Mouse (Mus musculus) spleen, adult 2 months (tissue): ENCODE measurements around the gene Kdm5b. TPM values are rescaled to one million over a fixed set of nuclear protein-coding genes. Genes with fewer than 3 reads are reported as not detected.

Experiments
- DNase-seq, 2 experiments: peaks; one replicate each; pipeline versions ENCODE4 v3.0.0 to v3.0.0-alpha.2; 2012 to 2021; ENCODE audit warnings: low spot score in 2 of 2, low read depth in 1 of 2
- H3K27ac ChIP-seq: fragments of 200-500 bp; 2 replicates; pipeline ENCODE4 v1.5.1; 2012; ENCODE audit warnings: low read length, inconsistent platforms; ENCODE audit not compliant: insufficient read depth
- H3K27me3 ChIP-seq: fragments of 200-500 bp; 2 replicates; pipeline ENCODE4 v1.6.1; 2012; ENCODE audit warnings: mild to moderate bottlenecking, moderate library complexity, low read length, inconsistent platforms; ENCODE audit not compliant: control insufficient read depth, insufficient read depth
- H3K36me3 ChIP-seq: fragments of 200-500 bp; 2 replicates; pipeline ENCODE4 v1.6.1; 2012; ENCODE audit warnings: mild to moderate bottlenecking, low read length, inconsistent platforms; ENCODE audit not compliant: control insufficient read depth, insufficient read depth
- H3K4me1 ChIP-seq: fragments of 200-500 bp; 2 replicates; pipeline ENCODE4 v1.6.1; 2011; ENCODE audit warnings: inconsistent platforms; ENCODE audit not compliant: control insufficient read depth, insufficient read depth, insufficient read length
- H3K4me3 ChIP-seq: fragments of 200-500 bp; 2 replicates; pipeline ENCODE4 v1.5.1; 2011; ENCODE audit warnings: mild to moderate bottlenecking, inconsistent platforms; ENCODE audit not compliant: insufficient read depth, insufficient read length; ENCODE audit errors: extremely low read depth
- CTCF ChIP-seq: fragments of 200-500 bp; IDR thresholded peaks from 2 replicates; pipeline ENCODE4 v1.5.1; 2011; ENCODE audit warnings: mild to moderate bottlenecking, inconsistent platforms; ENCODE audit not compliant: insufficient read depth, insufficient read length, insufficient replicate concordance; ENCODE audit errors: extremely low read depth
- POLR2A ChIP-seq: fragments of 200-500 bp; IDR thresholded peaks from 2 replicates; pipeline ENCODE4 v1.6.1; 2011; ENCODE audit warnings: low read depth, low read length, inconsistent platforms
- WGBS: fragments of 180-500 bp; shearing (Covaris S2); methylation state at CpG from one replicate; pipeline ENCODE4 v1.1.7; 2018; 5-methylcytosine and 5-hydroxymethylcytosine counted together
- polyA plus RNA-seq: library from polyadenylated mRNA; depleted of rRNA; stranded (reverse); fragments of >200 nt; gene quantifications from 2 replicates; pipeline ENCODE4 v1.2.3, GENCODE M21; 2012

Gene Kdm5b
- polyA plus RNA-seq, 1 experiment, result 4.8 TPM

DNA sequence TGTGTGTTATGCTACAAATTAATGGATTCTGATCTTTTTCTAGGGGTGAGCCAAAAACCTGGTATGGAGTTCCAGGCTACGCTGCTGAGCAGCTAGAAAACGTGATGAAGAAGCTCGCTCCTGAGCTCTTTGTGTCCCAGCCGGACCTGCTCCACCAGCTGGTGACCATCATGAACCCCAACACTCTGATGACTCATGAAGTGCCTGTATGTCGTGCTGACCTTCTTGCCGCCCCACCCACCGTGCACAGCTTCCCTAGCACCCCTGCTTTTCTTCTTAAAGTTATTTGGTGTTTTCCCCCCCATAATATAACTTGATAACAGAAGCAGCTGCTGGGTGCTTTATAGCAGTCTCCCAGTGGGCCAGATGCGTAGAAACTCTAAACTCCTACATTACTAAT lies 45.7 kb downstream of the Kdm5b start:
- Histone ChIP-seq H3K4me3 (no peak overlapping the region), H3K36me3 (peaks cover 27% of the 10 kb centered on the region), H3K27ac (no peak overlapping the region), H3K27me3 (no peaks in the 10 kb centered on the region), H3K4me1 (no peaks in the 10 kb centered on the region)
- no peak for DNase-seq
- WGBS, result 93% methylated on average over 8 of the region's 8 CpGs
- no peak for TF ChIP-seq CTCF
- TF ChIP-seq POLR2A, result no peak

DNA sequence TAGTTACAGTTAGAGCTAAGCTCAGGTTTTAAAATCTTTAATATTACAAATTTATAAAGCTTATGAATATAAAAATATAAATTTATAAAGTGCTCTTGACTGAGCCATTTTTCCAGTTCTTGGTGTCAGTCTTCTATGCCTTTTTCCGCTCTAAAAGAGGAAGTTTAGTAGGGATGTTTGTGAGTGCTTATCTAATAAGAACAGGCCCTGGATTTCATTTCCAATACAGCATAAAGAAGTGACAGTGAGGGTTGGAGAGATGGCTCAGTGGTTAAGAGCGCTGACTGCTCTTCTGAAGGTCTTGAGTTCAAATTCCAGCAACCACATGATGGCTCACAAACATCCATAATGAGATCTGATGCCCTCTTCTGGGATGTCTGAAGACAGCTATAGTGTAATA lies 46.4 kb downstream of the Kdm5b start:
- no peaks in the 10 kb centered on the region for H3K4me1 ChIP-seq
- H3K27me3 ChIP-seq, result no peaks in the 10 kb centered on the region
- H3K4me3 ChIP-seq, result no peak overlapping the region
- peaks cover 24% of the 10 kb centered on the region for H3K36me3 ChIP-seq
- DNase-seq, result no peak
- 80% methylated on average over 2 of the region's 2 CpGs for WGBS
- H3K27ac ChIP-seq, result no peak overlapping the region
- TF ChIP-seq CTCF, result no peak
- TF ChIP-seq POLR2A, result no peak

GRCm38 (mm10) chr1:134607279-134607678 lies 47.3 kb downstream of the Kdm5b start:
- no peak overlapping the region for H3K27ac ChIP-seq
- H3K4me1 ChIP-seq, result no peaks in the 10 kb centered on the region
- no peak for TF ChIP-seq POLR2A
- no peak for TF ChIP-seq CTCF
- no peaks in the 10 kb centered on the region for H3K27me3 ChIP-seq
- DNase-seq, result no peak
- 83% methylated on average over 1 of the region's 1 CpGs for WGBS
- no peak overlapping the region for H3K4me3 ChIP-seq
- H3K36me3 ChIP-seq, result peaks cover 22% of the 10 kb centered on the region

DNA sequence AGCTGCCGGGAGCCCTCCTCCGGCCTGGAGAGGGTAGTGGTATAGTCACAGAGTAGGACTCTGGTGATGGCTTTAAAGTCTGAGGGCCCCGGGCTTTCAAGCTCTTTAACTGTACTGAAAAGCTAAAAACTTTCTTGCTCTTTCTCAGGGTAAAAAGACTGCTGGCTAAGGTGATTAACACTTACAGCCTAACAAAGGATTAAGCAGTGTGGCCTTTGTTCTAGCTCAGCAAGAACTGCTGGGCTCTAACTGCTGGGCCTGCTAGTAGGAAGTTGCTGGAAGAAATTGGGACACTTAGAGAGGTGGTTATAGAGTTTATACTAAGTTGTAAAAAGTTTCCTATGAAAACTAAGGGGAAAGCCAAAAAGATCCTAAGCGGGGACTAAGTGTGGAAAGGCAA lies 49.2 kb downstream of the Kdm5b start:
- Histone ChIP-seq H3K36me3 (peaks cover 27% of the 10 kb centered on the region), H3K4me3 (no peak overlapping the region), H3K27ac (no peak overlapping the region), H3K4me1 (no peaks in the 10 kb centered on the region), H3K27me3 (no peaks in the 10 kb centered on the region)
- TF ChIP-seq CTCF (no peak), POLR2A (no peak)
- DNase-seq, result no peak
- 91% methylated on average over 4 of the region's 4 CpGs for WGBS

DNA sequence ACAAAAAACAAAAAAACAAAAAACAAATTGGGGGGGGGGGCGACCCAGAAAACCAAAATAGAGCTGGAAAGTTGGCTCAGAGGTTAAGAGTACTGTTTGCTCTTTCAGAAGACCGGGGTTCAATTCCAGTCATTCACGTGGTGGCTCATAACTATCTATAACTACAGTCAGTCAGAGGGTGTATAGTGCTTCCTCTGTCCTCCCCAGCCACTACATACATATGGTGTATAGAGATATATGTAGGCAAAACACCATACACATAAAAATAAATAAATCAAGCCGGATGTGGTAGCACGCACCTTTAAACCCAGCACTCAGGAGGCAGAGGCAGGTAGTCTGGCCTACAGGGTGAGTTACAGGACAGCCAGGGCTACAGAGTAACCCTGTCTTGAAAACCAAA lies 54.6 kb downstream of the Kdm5b start:
- peaks cover 33% of the 10 kb centered on the region for H3K36me3 ChIP-seq
- no peaks in the 10 kb centered on the region for H3K4me1 ChIP-seq
- no peak overlapping the region for H3K27ac ChIP-seq
- no peak for DNase-seq
- TF ChIP-seq CTCF (no peak), POLR2A (no peak)
- H3K4me3 ChIP-seq, result no peak overlapping the region
- no peaks in the 10 kb centered on the region for H3K27me3 ChIP-seq
- 84% methylated on average over 5 of the region's 5 CpGs for WGBS

- TF ChIP-seq POLR2A (no peak), CTCF (no peak)
- H3K27me3 ChIP-seq, result no peaks in the 10 kb centered on the region
- no peak overlapping the region for H3K27ac ChIP-seq
- peaks cover 35% of the 10 kb centered on the region for H3K36me3 ChIP-seq
- no peaks in the 10 kb centered on the region for H3K4me1 ChIP-seq
- H3K4me3 ChIP-seq, result no peak overlapping the region
- 75% methylated on average over 2 of the region's 2 CpGs for WGBS
- no peak for DNase-seq
Observed at GRCm38 (mm10) chr1:134614988-134615387, 55.0 kb downstream of the Kdm5b start.

DNA sequence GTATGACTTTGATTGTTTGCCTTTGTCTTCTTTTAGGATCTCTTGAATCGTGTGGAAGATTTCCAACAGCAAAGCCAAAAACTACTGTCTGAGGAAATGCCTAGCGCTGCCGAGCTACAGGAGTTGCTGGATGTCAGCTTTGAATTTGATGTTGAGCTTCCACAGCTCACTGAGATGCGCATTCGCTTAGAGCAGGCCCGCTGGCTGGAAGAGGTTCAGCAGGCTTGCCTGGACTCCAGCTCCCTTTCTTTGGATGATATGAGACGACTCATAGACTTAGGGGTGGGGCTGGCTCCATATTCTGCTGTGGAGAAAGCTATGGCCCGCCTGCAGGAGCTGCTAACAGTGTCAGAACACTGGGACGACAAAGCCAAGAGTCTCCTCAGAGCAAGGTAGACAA lies 57.7 kb downstream of the Kdm5b start:
- no peaks in the 10 kb centered on the region for H3K4me1 ChIP-seq
- TF ChIP-seq CTCF (no peak), POLR2A (no peak)
- WGBS, result 90% methylated on average over 9 of the region's 9 CpGs
- DNase-seq, result no peak
- no peak overlapping the region for H3K27ac ChIP-seq
- no peak overlapping the region for H3K4me3 ChIP-seq
- H3K27me3 ChIP-seq, result no peaks in the 10 kb centered on the region
- H3K36me3 ChIP-seq, result peaks cover 47% of the 10 kb centered on the region
